Mouse (Mus musculus) telencephalon, adult 2 months (tissue): Measurements from ENCODE around the gene Chd6.

Experiments
- DNase-seq: peaks from one replicate; pipeline ENCODE4 v3.0.0-alpha.2; 2011; ENCODE audit warnings: low read depth, low spot score

Chd6 gene

GRCm38 (mm10) chr2:161075553-161075952 lies 33.3 kb downstream of the Chd6 start:
- DNase-seq: no peak

DNA sequence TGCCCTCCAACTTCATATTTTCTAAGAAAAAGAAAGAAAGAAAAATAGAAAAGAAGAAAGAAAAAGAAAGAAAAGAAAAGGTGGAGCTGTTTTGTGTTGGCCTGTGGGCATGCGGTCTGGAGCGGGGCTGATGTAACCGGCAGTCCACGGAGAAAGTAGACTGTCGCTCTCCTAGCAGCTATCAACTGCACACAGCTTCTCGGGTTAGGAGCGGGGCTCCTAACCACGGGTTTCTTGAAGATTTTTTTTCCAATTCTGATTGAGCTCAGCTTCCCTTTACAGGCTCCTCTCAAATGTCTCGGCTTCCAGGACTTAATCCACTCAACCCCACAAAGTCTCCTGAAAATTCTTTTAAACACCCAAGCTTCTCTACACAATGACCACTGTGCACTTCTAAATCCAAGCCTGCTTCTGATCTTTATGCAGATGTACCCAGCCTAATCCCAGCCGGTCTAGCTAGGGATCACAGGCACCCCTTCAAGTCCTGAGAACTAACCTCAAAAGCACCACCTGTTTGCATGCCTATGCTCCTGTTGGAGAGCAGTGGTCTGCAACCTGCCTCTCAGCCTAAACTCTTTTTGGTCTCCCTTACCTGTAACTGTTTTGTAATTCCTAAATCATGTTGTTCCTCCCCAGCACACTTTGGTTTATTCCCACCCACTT lies 42.6 kb downstream of the Chd6 start:
- DNase-seq: no peak

DNA sequence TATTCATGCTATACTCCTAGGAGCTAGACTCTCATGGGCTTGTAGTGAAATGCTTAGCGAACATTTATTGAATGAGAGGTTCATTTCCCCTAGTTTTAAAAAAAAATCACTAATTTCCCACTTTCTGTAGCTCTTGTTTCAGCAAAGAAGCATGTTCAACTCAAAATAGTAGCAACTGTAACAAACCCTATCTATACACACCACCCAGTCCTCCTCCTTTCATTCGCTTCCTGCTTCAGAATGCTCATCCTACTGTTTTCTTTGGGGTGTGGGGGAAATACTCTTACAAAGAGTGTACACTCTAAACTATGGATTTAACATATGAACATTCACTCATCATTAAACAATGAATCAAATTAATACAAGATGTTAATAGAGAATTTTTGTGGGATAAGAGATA lies 43.3 kb downstream of the Chd6 start:
- DNase-seq: no peak

DNA sequence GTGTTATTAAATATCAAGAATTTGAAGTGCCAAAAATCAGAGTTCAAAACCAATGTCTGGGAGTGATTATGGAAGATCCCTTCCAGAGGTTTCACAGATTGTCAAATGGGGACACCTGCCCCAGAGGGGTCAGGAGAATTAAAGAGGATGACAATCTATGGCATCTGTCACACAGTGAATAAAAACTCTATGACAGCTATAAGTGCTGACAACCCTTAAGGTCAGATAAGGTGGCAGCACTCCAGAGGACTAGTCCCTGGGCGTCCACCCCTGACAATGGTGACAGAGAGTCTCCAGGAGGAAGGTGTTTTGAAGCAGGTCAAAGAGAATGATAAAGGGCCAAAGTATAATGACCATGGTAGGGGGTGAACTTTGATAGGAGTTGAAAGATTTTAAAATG lies 44.0 kb downstream of the Chd6 start:
- no peak for DNase-seq

GRCm38 (mm10) chr2:161058841-161059240 lies 50.0 kb downstream of the Chd6 start:
- DNase-seq: no peak

GRCm38 (mm10) chr2:161053765-161054164 lies 55.1 kb downstream of the Chd6 start:
- DNase-seq: no peak

GRCm38 (mm10) chr2:161052175-161052574 lies 56.7 kb downstream of the Chd6 start:
- DNase-seq: no peak

DNA sequence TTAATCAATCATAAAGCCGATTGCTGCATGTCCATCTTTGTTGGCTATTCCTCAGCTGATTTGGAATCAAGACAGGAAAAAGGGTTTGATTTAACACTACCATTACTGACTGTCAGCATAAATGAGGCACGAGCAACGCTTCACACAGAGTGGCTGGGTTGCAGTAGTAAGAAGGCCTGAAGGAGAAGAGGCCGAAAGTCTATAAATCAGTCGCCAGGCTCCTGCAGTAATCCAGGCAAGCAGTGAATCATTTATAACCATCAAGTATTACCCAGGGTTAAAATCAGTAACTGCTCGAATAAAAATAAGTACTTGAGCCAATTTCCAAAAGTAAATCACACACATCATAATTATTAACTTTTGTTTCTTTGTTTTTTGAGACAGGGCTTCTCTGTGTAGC lies 59.4 kb downstream of the Chd6 start:
- no peak for DNase-seq

DNA sequence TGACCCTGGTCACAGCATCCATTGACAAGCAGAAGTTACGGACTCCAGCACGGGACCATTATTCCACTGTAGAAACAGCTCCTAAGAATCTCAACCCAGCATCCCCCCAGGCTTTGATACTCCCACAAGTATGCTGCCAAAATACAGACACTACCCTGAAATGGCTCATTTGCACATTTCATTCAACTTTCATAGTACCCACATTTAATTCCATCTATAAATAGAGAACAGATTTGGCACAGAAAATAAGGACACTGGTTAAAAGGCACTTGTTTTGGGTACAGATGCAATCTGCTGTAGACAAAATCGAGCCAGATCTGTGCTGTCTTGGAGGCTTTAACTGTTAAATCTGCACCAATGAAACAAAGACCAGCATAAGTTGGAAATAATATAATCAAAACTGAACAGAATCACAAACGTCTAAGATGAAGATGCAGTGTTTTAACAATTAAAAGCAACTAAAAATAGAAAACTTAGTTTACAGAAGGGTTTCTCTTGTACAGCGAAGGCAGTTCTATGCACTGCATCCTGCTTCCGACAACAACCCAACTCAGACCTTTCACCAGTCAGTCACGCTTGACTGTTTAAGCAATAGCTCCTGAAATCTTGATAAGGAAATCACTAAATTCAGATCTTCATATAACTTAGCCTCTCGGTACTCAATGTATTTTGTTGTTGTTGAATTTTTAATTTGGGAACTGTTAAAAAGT lies 64.2 kb downstream of the Chd6 start:
- peak; percentile 77 for DNase-seq

DNA sequence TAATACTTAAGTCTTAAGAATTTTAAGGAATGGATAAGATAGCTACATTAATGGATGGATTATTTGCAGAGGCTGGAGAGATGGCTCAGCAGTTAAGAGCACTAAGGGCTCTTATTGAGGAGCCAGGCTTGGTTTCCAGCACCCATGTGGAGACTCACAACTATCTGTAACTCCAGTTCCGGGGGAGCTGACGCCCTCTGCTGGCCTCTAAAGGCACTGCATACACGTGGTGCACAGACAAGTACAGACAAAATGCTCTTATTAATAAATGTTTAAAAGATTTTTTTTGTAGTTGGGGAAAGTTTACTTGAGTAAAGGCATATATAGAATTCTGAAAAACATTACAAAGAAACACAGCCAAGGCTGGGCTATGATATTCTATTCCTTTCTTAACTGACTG lies 66.0 kb downstream of the Chd6 start:
- DNase-seq: no peak

DNA sequence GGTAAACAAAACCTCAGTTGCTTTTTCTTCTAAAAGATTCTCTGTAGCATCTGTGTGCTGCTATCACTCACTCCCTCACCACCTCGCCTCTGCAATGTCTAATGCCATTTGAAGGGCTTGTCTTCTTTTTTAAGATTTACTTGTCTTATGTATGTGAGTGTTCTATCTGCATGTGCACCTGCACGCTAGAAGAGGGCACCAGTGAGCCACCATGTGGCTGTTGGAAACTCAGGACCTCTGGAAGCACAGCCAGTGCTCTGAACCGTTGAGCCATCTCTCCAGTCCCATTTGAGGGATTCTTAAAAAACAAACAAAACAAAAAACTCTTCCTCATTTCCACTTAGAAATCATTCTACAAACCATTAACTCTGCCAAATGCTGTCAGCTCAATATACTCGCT lies 68.1 kb downstream of the Chd6 start:
- DNase-seq: no peak

DNA sequence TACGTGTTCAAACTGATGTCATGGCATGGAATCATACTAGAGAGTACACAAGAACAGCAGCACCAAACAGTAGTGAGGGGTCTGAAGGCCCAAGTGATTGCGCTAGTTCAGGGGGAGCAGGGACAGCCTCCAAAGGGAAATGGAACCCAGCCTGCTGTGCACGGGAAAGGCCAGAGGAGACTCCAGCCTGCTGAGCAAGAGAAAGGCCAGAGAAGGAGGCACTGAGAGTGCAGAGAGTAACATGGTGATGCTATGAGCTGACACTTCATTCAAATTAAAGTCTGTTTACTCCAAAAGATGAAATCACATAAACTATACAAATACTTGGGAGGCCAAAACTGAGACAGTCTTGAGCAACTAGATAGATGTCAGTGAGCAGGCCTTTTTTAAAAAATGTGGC lies 71.1 kb downstream of the Chd6 start:
- DNase-seq: no peak

DNA sequence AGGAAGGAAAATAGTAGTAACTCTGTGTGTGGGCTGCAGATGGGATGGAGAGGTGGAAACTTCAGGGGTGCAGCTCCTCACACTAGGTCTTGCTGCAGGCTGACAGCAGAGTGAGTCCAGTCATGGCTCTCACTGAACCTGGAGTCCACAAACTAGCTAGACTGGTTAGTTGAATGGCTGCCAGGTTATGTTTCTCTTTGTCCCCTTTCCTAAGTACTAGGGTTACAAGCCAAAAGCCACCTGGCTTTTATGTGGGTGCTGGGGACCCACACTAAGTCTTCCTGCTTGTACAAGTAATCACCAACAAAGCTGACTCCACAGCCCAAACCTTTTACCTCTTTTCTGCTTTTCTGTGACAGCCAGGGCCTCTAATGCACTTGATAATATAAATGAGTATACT lies 75.7 kb downstream of the Chd6 start:
- no peak for DNase-seq

- no peak for DNase-seq
Observed at GRCm38 (mm10) chr2:161032394-161032793, 76.5 kb downstream of the Chd6 start.

DNA sequence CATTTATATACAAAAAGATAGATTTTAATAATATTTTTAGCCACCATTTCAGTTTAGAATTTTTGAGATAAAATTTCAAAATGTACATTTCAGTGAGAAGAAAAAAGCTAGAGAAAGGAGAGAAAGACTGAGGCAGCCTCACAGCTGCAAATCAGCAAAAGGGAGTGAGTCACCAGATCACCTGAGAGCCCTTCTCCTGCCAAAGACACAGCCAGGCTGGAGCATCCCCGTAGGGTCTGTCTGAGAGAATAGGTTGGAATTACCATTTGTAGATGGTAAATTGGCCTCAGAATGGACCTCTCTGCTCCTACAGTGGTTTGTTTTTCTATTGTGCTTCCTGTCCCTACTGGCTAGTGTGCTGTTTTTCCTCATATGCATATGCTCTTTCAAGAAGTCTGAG lies 84.3 kb downstream of the Chd6 start:
- no peak for DNase-seq

GRCm38 (mm10) chr2:161017913-161018312 lies 91.0 kb downstream of the Chd6 start:
- no peak for DNase-seq

- DNase-seq: peak; percentile 19
Observed at GRCm38 (mm10) chr2:161012577-161013251, 96.2 kb downstream of the Chd6 start.

GRCm38 (mm10) chr2:161004338-161004737 lies 104.5 kb downstream of the Chd6 start:
- no peak for DNase-seq

DNA sequence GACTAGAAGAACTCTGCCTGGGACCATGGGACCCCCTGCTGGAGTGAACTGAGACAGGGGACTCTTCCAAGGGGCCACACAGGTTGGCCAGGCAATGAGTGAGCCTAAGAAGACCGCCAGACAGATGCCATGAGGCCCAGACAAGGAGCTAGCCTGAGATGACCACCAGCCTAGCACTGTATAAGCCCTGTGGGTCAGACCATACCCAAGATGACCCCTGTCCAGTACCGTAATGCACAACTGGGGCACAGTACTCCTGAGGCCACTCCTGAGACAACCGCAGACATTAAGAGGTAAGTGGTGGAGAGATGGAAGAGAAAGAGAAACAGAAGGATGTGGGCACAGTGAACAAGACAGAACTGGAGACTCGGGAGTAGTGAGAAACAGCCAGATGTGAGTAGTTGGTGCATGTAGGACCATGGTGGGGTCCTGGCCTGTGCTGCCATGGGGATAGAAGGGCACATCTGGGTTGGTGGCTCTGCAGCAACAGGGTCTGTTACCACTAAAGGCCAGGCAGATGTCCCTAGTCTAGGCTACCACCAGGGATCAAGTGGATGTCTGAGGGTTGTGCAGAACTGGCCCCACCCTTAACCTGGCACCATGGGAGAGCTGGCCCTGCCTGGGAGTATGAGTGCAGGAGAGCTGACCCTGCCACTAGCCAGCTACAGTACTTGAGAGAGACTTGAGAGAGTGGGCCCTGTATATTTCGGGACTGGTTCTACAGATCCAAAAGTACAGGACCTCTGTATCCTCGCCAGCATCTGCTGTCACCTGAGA lies 111.7 kb downstream of the Chd6 start:
- no peak for DNase-seq

GRCm38 (mm10) chr2:160994181-160994580 lies 114.7 kb downstream of the Chd6 start:
- no peak for DNase-seq

GRCm38 (mm10) chr2:160992465-160992864 lies 116.4 kb downstream of the Chd6 start:
- DNase-seq: no peak
